Mouse (Mus musculus): ENCODE measurements at regions not wholly inside any gene's neighbourhood (a gene's known extent, or its start where the extent isn't known, plus 50 kb on each side); places are given as distances from the start of the nearest gene placed in this dataset.

GRCm38 (mm10) chr8:77921868-77922267, 197.6 kb upstream of the Ednra start:
- Histone ChIP-seq H3K4me3 (ENCODE audit: control insufficient read depth in 1 of 2, insufficient read depth in 1 of 2, low read depth in 2 of 2, low read length in 2 of 2) (no peak overlapping the region), H3K27ac (ENCODE audit: control insufficient read depth, low read depth, low read length) (no peak overlapping the region), H3K79me2 (ENCODE audit: control insufficient read depth, insufficient read depth, low read length, poor library complexity) (no peaks in the 10 kb centered on the region), H3K36me3 (ENCODE audit: control insufficient read depth in 1 of 2, insufficient read depth in 2 of 2, low read length in 2 of 2) (no peaks in the 10 kb centered on the region), H3K27me3 (ENCODE audit: control insufficient read depth in 1 of 2, insufficient read depth in 2 of 2, low read length in 2 of 2) (no peaks in the 10 kb centered on the region), H3K9ac (ENCODE audit: control insufficient read depth, low read depth, low read length, poor library complexity, severe bottlenecking) (no peak overlapping the region), H3K9me3 (replicated peaks; ENCODE audit: insufficient read depth, low read length) (no peaks in the 10 kb centered on the region), H3K4me1 (ENCODE audit: control insufficient read depth in 1 of 2, insufficient read depth in 2 of 2, low read length in 2 of 2) (no peaks in the 10 kb centered on the region)
- DNase-seq (ENCODE audit: low read depth, low spot score) = no peak
- no peak for TF ChIP-seq TBP (IDR thresholded peaks at IDR 0.05; ENCODE audit: low read depth, low read length)
- TF ChIP-seq MXI1 (IDR thresholded peaks at IDR 0.05; ENCODE audit: low read depth, low read length) = no peak

- no peak for DNase-seq (ENCODE audit: low read depth, low spot score)
- Histone ChIP-seq H3K4me1 (ENCODE audit: control insufficient read depth in 1 of 2, insufficient read depth in 2 of 2, low read length in 2 of 2) (no peaks in the 10 kb centered on the region), H3K27ac (ENCODE audit: control insufficient read depth, low read depth, low read length) (no peak overlapping the region), H3K9me3 (replicated peaks; ENCODE audit: insufficient read depth, low read length) (no peaks in the 10 kb centered on the region), H3K4me3 (ENCODE audit: control insufficient read depth in 1 of 2, insufficient read depth in 1 of 2, low read depth in 2 of 2, low read length in 2 of 2) (no peak overlapping the region), H3K9ac (ENCODE audit: control insufficient read depth, low read depth, low read length, poor library complexity, severe bottlenecking) (no peak overlapping the region), H3K27me3 (ENCODE audit: control insufficient read depth in 1 of 2, insufficient read depth in 2 of 2, low read length in 2 of 2) (no peaks in the 10 kb centered on the region), H3K36me3 (ENCODE audit: control insufficient read depth in 1 of 2, insufficient read depth in 2 of 2, low read length in 2 of 2) (no peaks in the 10 kb centered on the region), H3K79me2 (ENCODE audit: control insufficient read depth, insufficient read depth, low read length, poor library complexity) (no peaks in the 10 kb centered on the region)
- TF ChIP-seq CTCF (IDR thresholded peaks at IDR 0.05 in 2 of 3, conservative IDR thresholded peaks at IDR 0.05 in 1 of 3; ENCODE audit: control insufficient read depth in 1 of 3, insufficient read depth in 1 of 3, low read depth in 2 of 3, low read length in 3 of 3, poor library complexity in 1 of 3, severe bottlenecking in 1 of 3) (no peak), ZNF384 (IDR thresholded peaks at IDR 0.05; ENCODE audit: low read depth, low read length) (no peak), MAFK (IDR thresholded peaks at IDR 0.05; ENCODE audit: borderline replicate concordance, low read depth, low read length) (no peak), NELFE (IDR thresholded peaks at IDR 0.05; ENCODE audit: low read depth, low read length) (no peak), EP300 (IDR thresholded peaks at IDR 0.05; ENCODE audit: low read depth in 1 of 2, low read length in 2 of 2) (no peak), TCF12 (IDR thresholded peaks at IDR 0.05; ENCODE audit: low read depth, low read length) (no peak), RCOR1 (IDR thresholded peaks at IDR 0.05; ENCODE audit: low read depth, low read length) (no peak), CHD2 (IDR thresholded peaks at IDR 0.05; ENCODE audit: low read length) (no peak), POLR2A (IDR thresholded peaks at IDR 0.05; ENCODE audit: control insufficient read depth in 1 of 2, insufficient read depth in 1 of 2, low read depth in 1 of 2, low read length in 2 of 2, poor library complexity in 1 of 2) (no peak), POLR2AphosphoS5 (IDR thresholded peaks at IDR 0.05; ENCODE audit: borderline replicate concordance, low read depth, low read length) (no peak), TBP (IDR thresholded peaks at IDR 0.05; ENCODE audit: low read depth, low read length) (no peak), NRF1 (IDR thresholded peaks at IDR 0.05; ENCODE audit: insufficient read depth, low read depth, low read length, poor library complexity, severe bottlenecking) (no peak), CHD1 (IDR thresholded peaks at IDR 0.05; ENCODE audit: low read depth, low read length) (no peak), USF1 (IDR thresholded peaks at IDR 0.05; ENCODE audit: low read depth, low read length) (no peak), ZC3H11A (IDR thresholded peaks at IDR 0.05; ENCODE audit: low read depth, low read length) (no peak), ZKSCAN1 (IDR thresholded peaks at IDR 0.05; ENCODE audit: low read depth, low read length) (no peak), MAZ (IDR thresholded peaks at IDR 0.05; ENCODE audit: low read depth, low read length) (no peak), HCFC1 (IDR thresholded peaks at IDR 0.05; ENCODE audit: low read depth, low read length) (no peak)
Observed at GRCm38 (mm10) chr8:77947702-77948101, 223.4 kb upstream of the Ednra start.
